Mouse (Mus musculus) heart, embryonic 15.5 days (tissue): ENCODE measurements around the gene Slc10a7. TPM values are rescaled to one million over a fixed set of nuclear protein-coding genes. Genes with fewer than 3 reads are reported as not detected.
"Not testable (repeated sequence)": the region's sequence is repeated elsewhere in the genome, so short reads cannot be mapped to it uniquely, and the experiment has no call there.

Experiments
- ATAC-seq: fragments of 200-750 bp; cut with Nextera tagmentation; replicated peaks from 2 replicates; pipeline ENCODE4 v1.8.0; 2017; ENCODE audit warnings: low read depth, moderate TSS enrichment; ENCODE audit not compliant: insufficient number of reproducible peaks, insufficient read depth, low FRiP score
- H3K27ac ChIP-seq: fragments of 300-500 bp; sonication (generic); 2 replicates; pipeline ENCODE4 v1.5.1; 2015; ENCODE audit warnings: mild to moderate bottlenecking, inconsistent platforms
- H3K27me3 ChIP-seq: fragments of 300-500 bp; sonication (generic); 2 replicates; pipeline ENCODE4 v1.6.1; 2015; ENCODE audit warnings: inconsistent platforms
- H3K36me3 ChIP-seq: fragments of 300-500 bp; sonication (generic); 2 replicates; pipeline ENCODE4 v1.6.1; 2015; ENCODE audit warnings: mild to moderate bottlenecking, inconsistent platforms
- H3K4me1 ChIP-seq: fragments of 300-500 bp; sonication (generic); replicated peaks from 2 replicates; pipeline ENCODE4 v1.6.1; 2015; ENCODE audit warnings: inconsistent platforms
- H3K4me2 ChIP-seq: fragments of 300-500 bp; sonication (generic); 2 replicates; pipeline ENCODE4 v1.6.1; 2015; ENCODE audit warnings: inconsistent platforms, mild to moderate bottlenecking, moderate library complexity
- H3K4me3 ChIP-seq: fragments of 300-500 bp; sonication (generic); 2 replicates; pipeline ENCODE4 v1.5.1; 2015; ENCODE audit warnings: mild to moderate bottlenecking, inconsistent platforms
- H3K9ac ChIP-seq: fragments of 300-500 bp; sonication (generic); 2 replicates; pipeline ENCODE4 v1.6.1; 2015; ENCODE audit warnings: mild to moderate bottlenecking, inconsistent platforms
- H3K9me3 ChIP-seq: fragments of 300-500 bp; sonication (generic); replicated peaks from 2 replicates; pipeline ENCODE4 v1.6.1; 2016; ENCODE audit warnings: inconsistent platforms
- WGBS: fragments of 180-500 bp; shearing (Covaris S2); methylation state at CpG from one replicate; pipeline ENCODE4 v1.1.7; 2015; ENCODE audit warnings: mixed read lengths; 5-methylcytosine and 5-hydroxymethylcytosine counted together
- polyA plus RNA-seq: library from polyadenylated mRNA; unstranded; fragments of >200 nt; fragmentation: Nextera tagmentation; extraction: Ambion mirVana; gene quantifications from 2 replicates; pipeline ENCODE4 v1.2.1, GENCODE M21; 2015

Gene Slc10a7
- 10.5 and 12.9 TPM in 2 replicates for polyA plus RNA-seq

- peak; percentile 91 for ATAC-seq
- Histone ChIP-seq H3K27me3 (no peaks in the 10 kb centered on the region), H3K27ac (peak within 1 kb of the TSS; percentile 93), H3K4me2 (peak within 1 kb of the TSS; percentile 85), H3K4me3 (peak within 1 kb of the TSS; percentile 62), H3K36me3 (peaks cover 6% of the 10 kb centered on the region), H3K9me3 (no peaks in the 10 kb centered on the region), H3K9ac (peak within 1 kb of the TSS; percentile 99), H3K4me1 (peaks cover 16% of the 10 kb centered on the region)
- WGBS = under 1% methylated on average over 51 of the region's 51 CpGs
Measured at GRCm38 (mm10) chr8:78509273-78510031, at the start of gene Slc10a7. Gene Slc10a7, plus strand, starts transcription at chr8:78509346.

- no peak for ATAC-seq
- H3K27me3 ChIP-seq = no peaks in the 10 kb centered on the region
- 76% methylated on average over 2 of the region's 2 CpGs for WGBS
- no peaks in the 10 kb centered on the region for H3K4me1 ChIP-seq
- H3K9ac ChIP-seq = no peak overlapping the region
- H3K4me3 ChIP-seq = no peak overlapping the region
- no peak overlapping the region for H3K27ac ChIP-seq
- H3K9me3 ChIP-seq = no peaks in the 10 kb centered on the region
- no peaks in the 10 kb centered on the region for H3K36me3 ChIP-seq
- no peak overlapping the region for H3K4me2 ChIP-seq
Measured at GRCm38 (mm10) chr8:78463941-78464340, 45.2 kb upstream of the Slc10a7 start.

- WGBS = 85% methylated on average over 2 of the region's 2 CpGs
- Histone ChIP-seq H3K27ac (no peak overlapping the region), H3K4me1 (no peaks in the 10 kb centered on the region), H3K9me3 (no peaks in the 10 kb centered on the region), H3K9ac (no peak overlapping the region), H3K27me3 (no peaks in the 10 kb centered on the region), H3K4me3 (no peak overlapping the region), H3K36me3 (no peaks in the 10 kb centered on the region), H3K4me2 (no peak overlapping the region)
- no peak for ATAC-seq
Measured at GRCm38 (mm10) chr8:78467889-78468288, 41.3 kb upstream of the Slc10a7 start.

GRCm38 (mm10) chr8:78477051-78477829 is 31.9 kb upstream of the Slc10a7 start:
- Histone ChIP-seq H3K27me3 (no peaks in the 10 kb centered on the region), H3K36me3 (no peaks in the 10 kb centered on the region), H3K4me1 (no peaks in the 10 kb centered on the region), H3K4me3 (no peak overlapping the region), H3K27ac (no peak overlapping the region), H3K9ac (no peak overlapping the region), H3K4me2 (no peak overlapping the region), H3K9me3 (no peaks in the 10 kb centered on the region)
- WGBS = 38% methylated on average over 6 of the region's 6 CpGs
- no peak for ATAC-seq

GRCm38 (mm10) chr8:78489733-78490132 is 19.4 kb upstream of the Slc10a7 start:
- H3K4me3 ChIP-seq = no peak overlapping the region
- no peak overlapping the region for H3K4me2 ChIP-seq
- no peaks in the 10 kb centered on the region for H3K27me3 ChIP-seq
- ATAC-seq = no peak
- H3K4me1 ChIP-seq = no peaks in the 10 kb centered on the region
- no peak overlapping the region for H3K27ac ChIP-seq
- no peaks in the 10 kb centered on the region for H3K9me3 ChIP-seq
- H3K9ac ChIP-seq = no peak overlapping the region
- 77% methylated on average over 3 of the region's 3 CpGs for WGBS
- H3K36me3 ChIP-seq = no peaks in the 10 kb centered on the region

- no peak overlapping the region for H3K27ac ChIP-seq
- H3K4me2 ChIP-seq = no peak overlapping the region
- H3K36me3 ChIP-seq = no peaks in the 10 kb centered on the region
- no peaks in the 10 kb centered on the region for H3K27me3 ChIP-seq
- H3K4me1 ChIP-seq = no peaks in the 10 kb centered on the region
- 39% methylated on average over 2 of the region's 2 CpGs for WGBS
- no peaks in the 10 kb centered on the region for H3K9me3 ChIP-seq
- H3K9ac ChIP-seq = no peak overlapping the region
- ATAC-seq = no peak
- H3K4me3 ChIP-seq = no peak overlapping the region
Measured at GRCm38 (mm10) chr8:78493031-78493430, 16.1 kb upstream of the Slc10a7 start.

GRCm38 (mm10) chr8:78496273-78496672 is 12.9 kb upstream of the Slc10a7 start:
- not testable (repeated sequence) for H3K4me2 ChIP-seq, H3K4me3 ChIP-seq, ATAC-seq, H3K9me3 ChIP-seq, H3K36me3 ChIP-seq, H3K27ac ChIP-seq, H3K9ac ChIP-seq, H3K4me1 ChIP-seq, H3K27me3 ChIP-seq
- 88% methylated on average over 3 of the region's 3 CpGs for WGBS

- H3K36me3 ChIP-seq = peaks cover 13% of the 10 kb centered on the region
- no peak overlapping the region for H3K9ac ChIP-seq
- H3K4me1 ChIP-seq = peaks cover 7% of the 10 kb centered on the region
- H3K27me3 ChIP-seq = no peaks in the 10 kb centered on the region
- no peaks in the 10 kb centered on the region for H3K9me3 ChIP-seq
- ATAC-seq = no peak
- WGBS = 72% methylated on average over 2 of the region's 2 CpGs
- H3K27ac ChIP-seq = no peak overlapping the region
- no peak overlapping the region for H3K4me2 ChIP-seq
- H3K4me3 ChIP-seq = no peak overlapping the region
Measured at GRCm38 (mm10) chr8:78502706-78503105, 6.4 kb upstream of the Slc10a7 start.

GRCm38 (mm10) chr8:78507979-78508718 is 997 bp upstream of the Slc10a7 start:
- peak overlapping the region; percentile 93 for H3K27ac ChIP-seq
- peaks cover 13% of the 10 kb centered on the region for H3K36me3 ChIP-seq
- peak overlapping the region; percentile 85 for H3K4me2 ChIP-seq
- peaks cover 16% of the 10 kb centered on the region for H3K4me1 ChIP-seq
- H3K9me3 ChIP-seq = no peaks in the 10 kb centered on the region
- H3K27me3 ChIP-seq = no peaks in the 10 kb centered on the region
- peak overlapping the region; percentile 99 for H3K9ac ChIP-seq
- peak overlapping the region; percentile 62 for H3K4me3 ChIP-seq
- under 1% methylated on average over 34 of the region's 38 CpGs for WGBS
- peak; percentile 48 for ATAC-seq

- Histone ChIP-seq H3K27me3 (no peaks in the 10 kb centered on the region), H3K36me3 (peaks cover 13% of the 10 kb centered on the region), H3K9ac (peak within 1 kb of the TSS; percentile 99), H3K4me2 (peak within 1 kb of the TSS; percentile 85), H3K27ac (peak within 1 kb of the TSS; percentile 93), H3K4me1 (peaks cover 16% of the 10 kb centered on the region), H3K4me3 (peak within 1 kb of the TSS; percentile 62), H3K9me3 (no peaks in the 10 kb centered on the region)
- under 1% methylated on average over 58 of the region's 70 CpGs for WGBS
- ATAC-seq = peak; percentile 82
Measured at GRCm38 (mm10) chr8:78508719-78509272, 350 bp upstream of the Slc10a7 start, which contains the start of gene Rbmxl1. Gene Rbmxl1, minus strand, starts transcription at chr8:78508898.

GRCm38 (mm10) chr8:78510094-78510493 is 948 bp downstream of the Slc10a7 start:
- H3K4me2 ChIP-seq = peak overlapping the region; percentile 85
- no peaks in the 10 kb centered on the region for H3K9me3 ChIP-seq
- under 1% methylated on average over 11 of the region's 11 CpGs for WGBS

More at GRCm38 (mm10) chr8:78510094-78510493, 948 bp downstream of the Slc10a7 start:
- ATAC-seq = no peak
- H3K4me1 ChIP-seq = peaks cover 16% of the 10 kb centered on the region
- peak overlapping the region; percentile 62 for H3K4me3 ChIP-seq
- H3K27ac ChIP-seq = peak overlapping the region; percentile 93
- peak overlapping the region; percentile 99 for H3K9ac ChIP-seq
- no peaks in the 10 kb centered on the region; the same call in 1 of the 2 replicates for H3K36me3 ChIP-seq
- no peaks in the 10 kb centered on the region for H3K27me3 ChIP-seq
